Mouse (Mus musculus): ENCODE data around the gene Actr1b. TPM values are rescaled to one million over a fixed set of nuclear protein-coding genes. Genes with fewer than 3 reads are reported as not detected.

Actr1b gene
- total RNA-seq (2023) = 10 to 100 TPM; 83.0 to 99.2 TPM

DNA sequence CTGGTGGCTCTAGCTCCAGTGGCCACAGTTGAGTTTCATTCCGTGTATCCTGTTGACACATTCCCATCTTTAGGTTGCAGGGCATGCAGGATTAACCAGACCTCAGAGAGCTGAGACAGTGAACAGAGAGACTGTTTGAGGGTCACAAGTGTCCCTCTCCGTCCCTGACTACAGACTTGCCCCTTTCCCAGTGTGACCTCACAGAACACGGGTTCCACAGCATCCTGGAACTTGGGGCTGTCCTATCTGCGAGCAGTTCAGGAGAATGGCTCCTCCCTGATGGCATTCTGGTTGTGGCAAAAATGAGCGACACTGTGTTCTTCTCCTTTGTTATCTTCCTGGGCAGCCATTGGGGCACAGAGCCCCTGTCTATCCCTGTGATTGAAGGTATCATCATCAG is at the start of gene Actr1b:
Gene Actr1b, minus strand, starts transcription at position 112 of the 400 bp plus-strand sequence.

DNA sequence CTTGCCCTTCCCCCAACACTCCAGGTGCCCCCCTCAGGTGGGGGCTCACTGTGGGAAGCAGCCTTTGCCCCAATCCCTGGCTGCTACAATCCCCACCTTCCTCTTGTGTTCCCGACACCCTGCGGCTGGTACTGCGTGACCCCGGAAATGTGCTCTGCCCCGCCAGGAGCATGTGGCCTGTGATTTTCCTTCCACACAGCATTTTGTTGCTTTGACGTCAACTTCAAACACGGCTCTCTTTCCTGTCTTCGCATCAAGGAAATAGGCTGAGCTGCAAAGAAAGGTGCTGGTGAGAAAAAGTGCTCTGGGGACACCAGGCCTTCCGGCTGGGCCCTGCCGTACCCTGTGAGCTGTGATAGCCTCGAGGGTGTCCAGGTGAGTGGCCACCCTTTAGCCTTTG is 47.3 kb upstream of the Actr1b start, which contains the start of gene Zap70:
Gene Zap70, plus strand, starts transcription at position 231 of the 400 bp plus-strand sequence.

DNA sequence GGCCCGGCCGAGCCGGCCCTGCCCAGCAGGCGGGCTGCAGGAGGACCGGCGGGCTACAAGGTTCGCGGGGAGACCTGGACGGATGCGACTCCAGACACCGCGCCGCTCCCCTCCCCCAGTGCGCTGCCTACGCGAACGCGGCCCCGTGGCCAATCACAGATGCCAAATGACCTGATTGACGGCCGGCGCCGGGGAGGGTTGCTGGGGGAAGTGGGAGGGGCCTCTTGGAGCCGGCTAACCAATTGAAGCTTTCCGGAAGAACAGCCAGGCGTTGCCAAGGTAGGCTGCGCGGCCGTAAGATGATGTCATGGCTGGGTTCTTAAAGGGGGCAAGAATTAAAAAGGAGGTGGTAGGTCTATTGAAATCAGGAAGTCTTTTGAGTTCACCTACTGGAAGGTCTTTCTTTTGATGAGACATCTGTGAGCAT is 4.4 kb downstream of the Actr1b start, which contains the start of gene 4933424G06Rik:
Gene 4933424G06Rik, plus strand, starts transcription at position 296 of the 427 bp plus-strand sequence.

DNA sequence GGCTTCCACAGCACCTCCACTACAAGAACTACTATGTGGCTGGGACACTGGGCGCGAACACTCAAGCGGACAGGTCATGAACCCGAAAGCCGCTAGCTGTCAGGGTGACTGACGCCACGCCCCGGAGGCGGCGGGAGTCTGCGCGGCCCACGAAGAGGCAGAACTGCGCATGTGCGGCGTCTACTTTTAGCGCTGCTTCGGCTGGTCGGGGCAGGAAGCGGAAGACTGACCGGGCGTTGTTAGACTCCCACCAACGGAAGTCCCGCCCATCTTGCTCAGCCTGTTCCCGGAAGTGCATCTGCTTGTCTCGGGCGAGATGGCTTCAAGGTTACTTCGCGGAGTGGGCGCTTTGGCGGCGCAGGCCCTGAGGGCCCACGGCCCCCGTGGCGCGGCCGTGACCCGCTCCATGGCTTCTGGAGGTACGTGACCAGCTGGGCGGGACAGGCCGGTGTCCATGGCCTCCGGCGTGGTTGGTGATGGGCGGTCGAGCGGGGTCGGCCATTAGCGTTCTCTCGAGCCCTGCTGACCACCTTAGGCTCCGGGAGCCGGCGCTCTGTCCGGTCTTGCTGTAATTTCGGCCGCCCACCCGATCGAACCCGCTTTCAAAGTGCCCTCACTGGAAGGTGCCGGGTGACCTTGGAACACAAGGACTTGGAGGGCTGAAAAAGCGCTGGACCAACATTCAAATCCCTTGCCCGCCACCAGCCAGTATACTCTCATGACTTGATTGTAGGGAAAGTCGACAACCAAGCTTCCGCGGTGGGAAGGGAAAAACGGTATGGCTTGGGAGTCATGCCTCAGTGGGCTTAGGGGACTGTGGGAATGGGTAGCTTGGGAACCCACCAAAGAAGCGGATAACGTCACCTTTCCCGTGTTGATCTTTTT is 22.7 kb downstream of the Actr1b start, which contains the start of gene Cox5b:
Gene Cox5b, plus strand, starts transcription at position 179 of the 885 bp plus-strand sequence.

DNA sequence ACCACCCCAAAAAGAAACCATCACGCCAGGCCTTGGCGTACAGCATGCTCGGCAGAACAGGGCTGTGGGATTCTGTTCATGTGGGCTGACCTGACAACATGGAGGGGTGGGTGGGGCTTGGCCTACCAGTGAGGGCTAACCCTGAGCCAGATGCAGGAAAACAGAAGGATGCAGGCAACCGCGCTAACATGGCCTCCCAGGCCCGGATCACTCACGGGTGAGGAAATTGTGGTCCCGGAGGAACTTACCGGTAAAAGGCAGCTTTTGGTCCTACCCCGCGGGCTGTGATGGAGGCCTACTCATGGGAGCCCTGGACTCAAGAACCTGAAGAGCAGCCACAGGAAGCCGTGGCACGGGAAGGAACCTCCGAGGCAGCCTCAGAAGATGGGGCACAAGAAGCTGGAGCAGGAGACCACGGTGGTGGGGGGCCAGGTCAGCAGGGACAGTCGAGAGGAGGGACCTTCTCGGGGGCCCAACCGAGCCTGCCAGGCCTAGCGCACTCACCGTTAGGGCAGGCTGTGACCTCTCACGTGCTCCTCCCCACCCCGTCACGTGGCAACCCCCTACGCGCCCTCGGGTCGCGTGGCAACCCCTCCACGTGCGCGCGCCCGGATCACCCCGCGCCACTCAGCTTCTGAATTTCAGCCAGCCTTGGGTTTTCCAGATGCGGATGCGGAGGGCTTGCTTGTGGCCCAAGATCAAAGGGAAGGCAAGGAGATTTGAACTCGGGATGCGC is 31.4 kb downstream of the Actr1b start, which contains the start of gene Fam178b:
Gene Fam178b, minus strand, starts transcription at position 564 of the 736 bp plus-strand sequence.

Other genes with a start within 250 kb of the Actr1b start
- gene Cnnm4, start 242.8 kb downstream of the Actr1b start, total RNA-seq (2023) = 10 to 100 TPM; 24.6 to 24.7 TPM
- gene Cnnm3, start 202.6 kb downstream of the Actr1b start, total RNA-seq (2023) = 10 to 100 TPM; 35.2 to 38.8 TPM
- 10 to 100 TPM; 28.6 to 29.7 TPM for gene Ankrd23, start 177.5 kb downstream of the Actr1b start, total RNA-seq (2023)
- not detected for gene Gm42417, start 175.0 kb downstream of the Actr1b start, total RNA-seq (2023)
- 10 to 100 TPM; 14.1 to 22.9 TPM for gene Ankrd39, start 167.0 kb downstream of the Actr1b start, total RNA-seq (2023)
- gene Sema4c, start 156.1 kb downstream of the Actr1b start, total RNA-seq (2023) = not detected
- not detected for gene Fam178b, start 31.2 kb downstream of the Actr1b start, total RNA-seq (2023)
- gene Cox5b, start 23.0 kb downstream of the Actr1b start, total RNA-seq (2023) = 100 to 1,000 TPM; 206 to 224 TPM
- gene 4933424G06Rik, start 4.3 kb downstream of the Actr1b start, total RNA-seq (2023) = 1 to 10 TPM in 1 of 2 experiments, under 1 TPM in 1; 0.81 to 2.0 TPM
- gene Zap70, start 47.4 kb upstream of the Actr1b start, total RNA-seq (2023) = 1 to 10 TPM; 2.2 to 4.7 TPM
- gene Tmem131, start 229.2 kb upstream of the Actr1b start, total RNA-seq (2023) = 100 to 1,000 TPM in 1 of 2 experiments, 10 to 100 TPM in 1; 94.8 to 102 TPM

All from B cell, adult 67 days (primary cell).